Mouse (Mus musculus) spleen, adult 12 weeks (tissue): ENCODE measurements around the gene Prm1.
A peak's percentile ranks its signal among the peaks of the same experiment; 100 is the strongest.

Experiments used
- DNase-seq: peaks from one replicate; pipeline ENCODE4 v3.0.0; 2022; ENCODE audit warnings: low spot score

The Prm1 gene

DNA sequence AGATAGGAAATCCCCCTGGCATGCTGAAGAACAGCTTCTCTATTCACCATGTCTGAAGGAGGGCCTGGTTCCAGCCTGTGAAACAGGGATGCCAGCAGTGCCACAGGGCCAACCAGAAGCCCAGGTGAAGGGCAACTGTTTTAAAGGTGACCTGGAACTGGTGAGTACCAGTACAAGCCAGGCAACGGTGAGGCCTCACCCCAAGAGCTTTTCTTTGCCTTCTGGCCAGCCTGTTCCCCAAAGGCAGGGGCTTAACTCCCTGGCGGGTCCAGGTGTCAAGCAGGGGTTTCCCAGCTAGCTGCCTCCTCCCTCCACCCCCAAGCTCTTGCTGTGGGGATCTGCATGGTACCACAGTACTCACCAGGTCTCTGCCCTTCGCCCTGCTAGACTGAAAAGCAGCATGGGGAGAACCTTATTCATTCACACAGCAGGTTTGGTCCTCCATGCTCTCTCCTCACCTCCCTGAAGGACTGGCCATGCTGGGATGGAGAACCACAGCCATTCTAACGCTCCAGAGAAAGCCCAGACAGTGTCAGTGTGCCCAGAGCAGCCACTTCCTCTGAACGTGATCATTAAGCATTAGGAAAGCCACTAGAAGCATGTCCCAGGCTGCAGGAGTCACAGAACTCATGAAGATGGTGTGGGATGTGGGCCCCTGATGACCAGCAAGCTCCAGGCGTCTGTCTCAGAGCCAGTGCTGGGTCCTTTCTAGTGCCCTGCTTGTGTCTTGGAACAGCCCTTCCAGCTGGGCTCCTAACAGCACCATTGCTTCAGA lies 23.1 kb downstream of the Prm1 start:
- no peak for DNase-seq

- no peak for DNase-seq
Measured at GRCm38 (mm10) chr16:10781862-10782371, 23.7 kb downstream of the Prm1 start.

DNA sequence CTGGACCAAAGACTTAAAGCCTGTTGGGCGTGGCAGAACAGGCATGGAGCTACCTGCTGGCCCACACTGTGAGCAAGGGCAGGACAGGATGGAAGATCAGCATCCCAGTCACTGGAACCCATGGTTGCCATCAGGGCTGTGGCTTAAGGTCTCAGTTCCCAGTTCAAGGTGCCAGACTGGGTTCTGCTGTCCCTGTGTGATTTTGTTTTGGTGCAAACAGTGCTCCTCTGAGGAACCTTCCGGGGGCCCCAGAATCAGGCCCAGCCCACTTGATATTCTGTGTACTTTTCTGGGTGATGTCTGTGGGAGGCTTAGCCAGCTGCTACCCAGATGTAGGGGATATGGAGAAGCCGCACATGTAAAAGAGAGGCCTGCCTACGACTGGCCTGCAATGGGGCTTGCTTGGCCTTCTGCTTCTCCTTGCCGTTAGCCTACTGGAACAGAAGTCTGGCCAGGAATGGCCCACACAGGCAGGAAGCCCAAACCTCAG lies 25.0 kb downstream of the Prm1 start:
- DNase-seq: no peak

- no peak for DNase-seq
Measured at GRCm38 (mm10) chr16:10777579-10778160, 28.0 kb downstream of the Prm1 start.

- DNase-seq: no peak
Measured at GRCm38 (mm10) chr16:10776322-10776721, 29.3 kb downstream of the Prm1 start.

DNA sequence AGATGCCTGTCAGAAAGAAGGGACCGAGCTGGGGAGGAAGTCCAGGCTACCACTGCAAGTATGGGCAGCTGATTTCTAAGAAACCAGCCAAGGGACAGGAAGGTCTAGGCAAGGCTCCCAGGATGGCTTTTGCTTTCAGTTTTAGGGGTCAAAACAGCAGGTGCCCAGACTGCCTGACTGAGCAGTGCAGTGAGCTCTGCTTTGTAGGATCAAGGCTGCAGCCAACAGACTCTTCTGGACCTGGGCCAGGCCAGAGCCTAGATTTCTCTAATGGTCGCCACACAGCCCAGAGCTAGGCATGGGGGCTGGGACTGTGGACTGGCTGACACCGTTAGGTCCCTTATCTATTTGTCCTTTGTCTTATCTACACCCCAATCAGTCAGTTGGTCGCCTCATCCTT lies 30.9 kb downstream of the Prm1 start:
- no peak for DNase-seq

GRCm38 (mm10) chr16:10773543-10773942 lies 32.1 kb downstream of the Prm1 start:
- DNase-seq: no peak

DNA sequence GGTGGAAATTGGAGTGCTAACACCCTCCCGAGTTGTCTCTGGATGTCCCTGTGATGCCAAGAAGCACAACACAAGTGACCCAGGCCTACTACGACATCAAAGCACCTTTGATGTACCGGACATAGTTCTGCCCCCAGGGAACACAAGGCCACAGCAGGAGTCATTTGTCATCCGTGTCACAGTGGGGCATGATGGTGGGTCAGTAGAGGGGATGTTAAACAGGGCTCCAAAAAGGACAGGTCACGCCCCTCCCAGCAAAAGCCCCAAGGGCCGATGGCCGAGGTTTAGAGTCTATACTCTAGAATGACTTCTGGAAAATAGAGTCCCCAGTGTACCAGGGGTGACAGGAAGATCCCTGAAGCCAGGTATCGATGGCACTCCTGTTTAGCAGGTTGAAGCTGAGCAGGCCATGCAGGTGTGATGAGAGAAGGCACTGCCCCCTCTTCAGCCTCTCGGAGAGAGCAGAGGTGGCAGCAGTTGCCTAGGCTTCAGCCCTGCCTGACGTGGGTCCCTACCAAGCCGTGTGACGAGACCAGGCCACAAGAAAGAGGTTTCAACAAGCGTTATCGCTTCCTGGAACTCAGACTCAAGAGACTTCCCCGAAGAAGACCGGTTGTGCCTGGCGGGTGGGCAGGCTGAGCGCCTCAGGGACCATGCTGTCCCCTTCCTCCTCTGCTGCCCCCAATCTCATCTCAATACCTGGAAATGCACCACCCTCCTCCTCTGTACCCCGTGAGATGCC lies 33.7 kb downstream of the Prm1 start:
- DNase-seq: peak; percentile 34

DNA sequence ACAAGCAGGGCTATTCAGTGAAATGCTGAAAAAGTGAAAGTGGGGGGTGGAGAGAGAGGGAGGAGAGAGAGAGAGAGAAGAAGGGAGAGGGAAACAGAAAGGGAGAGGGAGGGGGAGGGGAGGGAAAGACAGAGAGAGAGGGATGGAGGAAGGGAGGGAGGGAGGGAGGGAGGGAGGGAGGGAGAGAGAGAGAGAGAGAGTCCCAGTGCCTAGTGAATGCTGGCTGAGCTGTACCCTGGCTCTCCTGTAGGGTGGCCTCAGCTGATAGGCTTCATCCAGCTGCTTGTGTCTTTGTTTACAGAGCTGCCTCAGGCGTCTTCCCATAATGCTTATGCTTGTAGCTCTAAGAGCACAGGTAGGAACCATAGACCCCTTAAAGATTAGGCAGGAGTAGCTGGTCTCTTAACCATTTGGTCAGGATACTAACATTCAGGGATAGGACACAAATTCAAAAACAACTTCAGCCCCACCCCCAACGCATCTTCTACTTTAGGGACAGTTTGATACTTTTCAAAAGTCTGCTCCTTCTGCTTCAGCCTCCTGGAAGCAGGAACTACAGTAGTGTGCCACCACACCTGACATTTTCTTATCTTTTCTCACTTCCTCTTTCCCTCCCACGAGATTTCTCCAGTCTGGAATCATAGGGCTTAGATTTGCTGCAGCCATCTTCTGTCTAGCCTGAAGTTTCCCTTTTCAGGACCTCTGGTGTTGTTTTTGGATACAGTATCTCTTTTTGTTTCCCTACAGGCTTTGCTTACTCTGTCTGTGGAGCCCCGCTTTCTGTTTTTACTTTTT lies 34.9 kb downstream of the Prm1 start:
- DNase-seq: no peak

DNA sequence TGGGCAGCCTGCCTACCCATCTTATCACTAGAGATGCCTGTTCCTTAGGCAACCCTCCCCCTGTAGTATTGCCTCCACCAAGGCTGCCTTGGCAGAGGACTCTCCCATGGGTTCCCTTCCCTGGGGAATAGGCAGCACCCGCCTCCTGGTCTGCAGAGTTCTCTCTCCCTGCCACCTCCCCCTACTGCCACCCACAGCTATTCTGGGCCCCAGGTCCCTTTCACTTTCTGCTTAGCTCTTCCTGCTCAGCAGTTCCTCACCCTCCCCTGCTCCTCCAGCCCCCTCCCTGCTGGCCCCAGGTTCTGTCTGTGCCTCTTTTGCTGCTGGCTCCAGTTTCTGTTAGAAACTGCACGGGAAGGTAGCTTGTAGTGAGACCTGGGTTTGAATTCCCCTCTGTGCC lies 36.0 kb downstream of the Prm1 start:
- DNase-seq: no peak

- no peak for DNase-seq
Measured at GRCm38 (mm10) chr16:10768821-10769220, 36.8 kb downstream of the Prm1 start.

GRCm38 (mm10) chr16:10767158-10767557 lies 38.5 kb downstream of the Prm1 start:
- peak; percentile 52 for DNase-seq

GRCm38 (mm10) chr16:10764323-10764722 lies 41.3 kb downstream of the Prm1 start:
- no peak for DNase-seq

DNA sequence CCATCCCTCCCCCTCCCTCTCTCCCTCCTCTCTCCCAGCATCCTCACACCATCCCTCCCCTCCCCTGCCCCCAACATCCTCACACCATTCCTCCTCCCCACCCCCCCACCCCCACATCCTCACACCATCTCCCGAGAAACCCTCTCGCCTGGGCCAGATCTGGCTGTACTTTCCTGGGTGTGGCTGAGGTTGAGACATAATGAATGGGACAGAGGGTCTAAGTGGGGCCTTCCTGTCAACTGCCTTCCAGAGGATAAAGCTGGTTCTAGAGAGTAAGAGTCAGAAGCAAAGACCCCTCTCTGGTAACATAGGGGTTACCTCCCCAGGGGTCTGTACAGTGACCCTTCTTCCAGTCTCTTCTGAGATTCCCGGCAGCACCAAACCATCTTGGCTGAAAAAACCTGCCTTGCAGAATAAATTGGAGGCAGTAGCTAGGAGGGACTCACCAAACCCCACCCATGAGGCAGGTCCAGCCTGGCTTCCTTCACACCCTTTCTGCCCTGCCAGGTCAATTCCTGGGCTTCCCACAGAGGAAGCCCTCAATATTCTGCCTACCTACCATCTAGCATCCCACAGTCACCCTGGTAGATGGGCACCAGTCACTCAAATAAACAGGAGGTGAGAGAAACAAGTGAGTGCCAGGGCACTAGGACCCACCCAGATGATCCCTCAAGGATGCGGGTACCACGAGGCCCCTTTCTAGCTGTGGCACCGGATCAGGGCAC lies 41.9 kb downstream of the Prm1 start:
- DNase-seq: no peak

DNA sequence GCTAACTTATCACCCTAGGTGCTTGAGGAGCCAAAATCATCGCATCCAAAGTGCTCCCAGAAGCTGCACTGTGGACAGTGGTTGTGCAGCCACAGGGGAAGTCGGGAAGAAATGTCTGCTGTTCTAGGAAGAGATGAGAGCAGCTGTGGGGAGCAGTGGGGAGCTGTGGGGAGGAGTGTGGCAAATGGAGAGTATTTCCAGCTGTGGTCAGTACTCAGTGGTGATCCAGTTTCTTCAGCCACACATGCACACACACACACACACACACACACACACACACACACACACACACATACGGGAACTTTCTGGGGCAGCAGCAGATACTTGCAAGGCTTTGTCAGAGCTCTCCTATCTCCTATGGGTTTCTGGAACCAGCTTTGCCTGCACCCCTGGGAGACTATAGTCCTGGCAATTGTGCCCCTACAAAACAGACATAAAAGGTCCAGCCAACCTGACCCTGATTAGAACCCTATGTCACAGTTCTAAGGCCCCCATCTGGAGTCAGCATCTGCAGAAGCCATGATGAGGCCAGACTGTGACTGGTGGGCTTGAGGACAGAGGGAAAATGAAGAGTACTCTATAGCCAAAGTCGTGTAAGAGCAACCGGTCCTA lies 43.0 kb downstream of the Prm1 start:
- no peak for DNase-seq

GRCm38 (mm10) chr16:10761182-10761581 lies 44.5 kb downstream of the Prm1 start:
- no peak for DNase-seq

DNA sequence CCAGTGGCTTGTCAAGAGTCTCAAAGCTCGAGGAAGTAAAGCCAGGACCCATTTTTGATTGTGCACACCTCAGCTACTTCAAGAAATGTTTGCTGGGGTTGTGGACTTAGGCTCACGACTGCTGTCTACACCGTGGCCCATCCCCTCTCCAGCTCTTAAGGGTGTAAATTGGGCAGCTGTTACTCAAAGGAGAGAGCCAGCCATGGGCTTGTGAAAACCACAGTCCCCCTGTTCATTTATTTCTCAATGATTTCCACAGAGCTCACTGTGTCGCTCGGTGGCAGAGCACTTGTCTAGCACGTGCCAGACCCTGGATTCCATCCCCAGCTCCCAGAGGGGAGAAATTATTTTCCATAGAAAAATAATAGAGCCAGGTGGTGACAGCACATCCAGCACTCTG lies 49.5 kb downstream of the Prm1 start:
- no peak for DNase-seq

DNA sequence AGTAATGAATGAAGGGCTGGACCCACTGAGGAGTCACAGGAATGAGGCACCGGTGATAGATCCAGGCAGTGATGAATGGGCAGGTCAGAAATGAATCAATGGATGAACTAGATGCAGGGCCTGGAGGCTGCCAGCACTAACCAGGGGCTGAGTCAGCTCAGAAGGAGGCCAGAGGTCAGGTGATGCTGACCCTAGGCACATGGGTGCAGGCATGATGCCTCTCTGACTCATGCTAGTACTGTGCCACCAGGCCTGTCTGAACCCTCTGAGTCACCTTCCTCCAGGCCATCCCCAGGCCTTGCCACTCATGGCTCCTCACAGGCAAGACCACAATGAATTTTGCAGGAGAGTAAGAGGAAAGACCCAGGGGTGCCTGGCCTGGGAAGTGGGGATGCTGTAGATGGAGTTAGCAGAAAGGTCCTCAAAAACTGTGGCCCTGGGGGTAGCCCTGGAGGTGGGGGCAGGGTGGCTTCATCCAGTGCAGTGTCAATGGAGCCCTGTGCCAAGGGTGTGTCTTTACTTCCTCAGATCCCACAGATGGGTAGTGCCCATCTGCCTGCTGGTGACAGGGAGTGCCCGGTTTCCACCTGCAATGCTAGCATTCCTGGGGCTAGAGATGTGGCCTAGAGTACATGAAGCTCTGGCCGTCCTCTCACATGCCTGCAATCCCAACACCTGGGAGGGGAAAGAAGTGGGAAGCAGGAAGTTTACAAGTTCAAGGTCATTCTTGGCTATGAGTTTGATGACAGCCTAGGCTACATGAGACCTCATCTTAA lies 50.9 kb downstream of the Prm1 start:
- no peak for DNase-seq

DNA sequence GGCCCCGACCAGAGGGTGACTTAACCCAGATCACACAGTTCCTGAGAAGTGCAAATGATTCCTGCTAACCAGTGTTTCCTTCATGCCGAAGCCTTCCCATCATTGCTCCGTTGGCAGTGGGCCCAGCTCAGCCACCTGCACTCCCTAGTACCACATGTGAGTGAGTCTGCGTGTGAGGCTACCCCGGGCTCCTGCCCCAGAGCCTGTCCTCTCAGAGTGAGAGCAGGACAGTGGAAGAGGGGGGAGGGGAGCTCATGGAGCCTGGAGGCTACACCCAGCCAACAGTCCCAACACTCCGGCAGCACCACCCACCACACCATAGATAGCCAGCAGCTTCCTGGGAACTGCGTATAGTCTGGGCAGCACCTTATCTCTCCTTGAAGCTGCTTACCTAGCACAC lies 55.8 kb downstream of the Prm1 start:
- DNase-seq: no peak

DNA sequence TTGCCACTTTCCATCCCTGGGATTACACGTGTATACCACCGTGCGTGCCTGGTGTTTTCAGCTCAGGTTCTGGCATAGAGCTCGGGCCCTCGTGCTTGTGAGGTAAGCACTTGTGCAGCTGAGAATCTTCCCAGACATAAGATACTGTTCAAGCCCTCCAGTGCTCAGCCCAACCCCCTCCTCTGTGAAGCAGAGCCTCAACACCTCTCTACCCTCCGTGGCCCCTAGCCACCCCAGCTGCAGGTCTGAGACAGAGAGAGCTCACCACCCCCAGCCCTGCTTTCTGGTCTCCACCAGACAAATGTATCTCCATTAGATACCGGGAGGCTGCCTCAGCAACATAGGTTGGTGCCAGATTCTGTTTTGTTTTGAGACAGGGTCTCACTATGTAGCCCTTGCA lies 56.4 kb downstream of the Prm1 start:
- DNase-seq: no peak
